Mouse (Mus musculus) lung, embryonic 16.5 days (tissue): ENCODE measurements at regions not wholly inside any gene's neighbourhood (a gene's known extent, or its start where the extent isn't known, plus 50 kb on each side); places are given as distances from the start of the nearest gene placed in this dataset.

Experiments used
- ATAC-seq: fragments of 200-750 bp; cut with Nextera tagmentation; 2 replicates; pipeline ENCODE4 v1.8.0; 2017; ENCODE audit warnings: low read depth, mild to moderate bottlenecking, moderate library complexity
- H3K27ac ChIP-seq: fragments of 300-500 bp; sonication (generic); 2 replicates; pipeline ENCODE4 v1.5.1; 2014; ENCODE audit warnings: mild to moderate bottlenecking, control low read depth, low read length
- H3K27me3 ChIP-seq: fragments of 300-500 bp; sonication (generic); 2 replicates; pipeline ENCODE4 v1.6.1; 2014; ENCODE audit warnings: low read depth, low read length, mixed read lengths; ENCODE audit not compliant: control insufficient read depth, insufficient read depth
- H3K36me3 ChIP-seq: fragments of 300-500 bp; sonication (generic); 2 replicates; pipeline ENCODE4 v1.6.1; 2014; ENCODE audit warnings: low read length; ENCODE audit not compliant: control insufficient read depth, insufficient read depth
- H3K4me1 ChIP-seq: fragments of 300-500 bp; sonication (generic); replicated peaks from 2 replicates; pipeline ENCODE4 v1.6.1; 2014; ENCODE audit warnings: low read length, mixed read lengths; ENCODE audit not compliant: control insufficient read depth, insufficient read depth
- H3K4me2 ChIP-seq: fragments of 300-500 bp; sonication (generic); 2 replicates; pipeline ENCODE4 v1.6.1; 2014; ENCODE audit warnings: low read depth, low read length, control low read depth
- H3K4me3 ChIP-seq: fragments of 300-500 bp; sonication (generic); 2 replicates; pipeline ENCODE4 v1.5.1; 2014; ENCODE audit warnings: mild to moderate bottlenecking, low read length, control low read depth
- H3K9ac ChIP-seq: fragments of 300-500 bp; sonication (generic); 2 replicates; pipeline ENCODE4 v1.6.1; 2014; ENCODE audit warnings: low read length, control low read depth
- H3K9me3 ChIP-seq: fragments of 300-500 bp; sonication (generic); 2 replicates; pipeline ENCODE4 v1.6.1; 2016; ENCODE audit warnings: low read length; ENCODE audit not compliant: control insufficient read depth
- WGBS: fragments of 180-500 bp; shearing (Covaris S2); extraction: QIAGEN DNeasy Blood & Tissue Kit; methylation state at CpG from one replicate; pipeline ENCODE4 v1.1.7; 2014; 5-methylcytosine and 5-hydroxymethylcytosine counted together

DNA sequence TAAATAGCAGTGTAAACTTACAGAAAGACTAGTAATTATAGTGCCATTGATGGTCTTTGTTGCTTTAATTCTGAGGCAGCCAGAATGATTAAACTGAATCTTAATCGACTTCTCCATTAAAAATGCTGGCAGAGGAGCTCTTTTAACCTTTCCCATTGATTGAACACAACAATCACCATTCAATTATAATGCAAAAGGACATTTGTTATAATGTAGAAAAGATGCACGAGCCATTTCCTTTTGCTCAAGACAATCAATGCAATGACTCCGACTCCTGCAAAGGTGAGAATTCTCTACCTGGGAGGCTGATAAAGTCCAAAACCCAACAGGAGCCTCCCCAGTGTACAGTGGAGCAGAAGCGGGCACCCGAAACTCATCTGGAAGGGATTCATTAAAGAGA lies 280.0 kb upstream of the Dach1 start:
- no peak overlapping the region for H3K4me3 ChIP-seq
- H3K36me3 ChIP-seq: no peaks in the 10 kb centered on the region
- H3K9ac ChIP-seq: no peak overlapping the region
- H3K4me2 ChIP-seq: no peak overlapping the region
- H3K27me3 ChIP-seq: no peaks in the 10 kb centered on the region
- 82% methylated on average over 5 of the region's 5 CpGs for WGBS
- no peaks in the 10 kb centered on the region for H3K9me3 ChIP-seq
- no peaks in the 10 kb centered on the region for H3K4me1 ChIP-seq
- no peak overlapping the region for H3K27ac ChIP-seq
- no peak for ATAC-seq

DNA sequence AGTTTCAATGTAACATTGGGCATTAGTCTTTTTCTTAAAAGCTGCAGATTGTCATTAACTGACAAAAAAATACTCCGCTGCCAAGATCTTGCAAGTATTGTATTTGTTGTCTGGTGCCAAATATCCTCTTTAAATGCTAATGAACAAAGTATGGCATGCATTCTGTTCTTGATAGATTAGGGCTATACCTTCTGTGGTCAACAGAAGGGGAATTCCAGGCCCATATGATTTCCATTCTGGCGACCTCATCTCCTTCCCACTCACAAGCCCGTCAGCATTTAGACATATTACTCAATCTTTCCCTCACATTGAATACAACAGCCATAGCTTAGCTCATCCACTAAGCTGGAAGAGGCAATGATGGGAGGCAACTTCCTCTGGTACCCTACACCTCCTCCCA lies 272.8 kb upstream of the Dach1 start:
- WGBS: 62% methylated on average over 3 of the region's 3 CpGs
- ATAC-seq: peak; percentile 38; the same call in 1 of the 2 replicates
- H3K27ac ChIP-seq: no peak overlapping the region

GRCm38 (mm10) chr14:98441954-98442353 lies 272.4 kb upstream of the Dach1 start:
- H3K36me3 ChIP-seq: no peaks in the 10 kb centered on the region
- peak; percentile 68; the same call in 1 of the 2 replicates for ATAC-seq
- H3K4me1 ChIP-seq: no peaks in the 10 kb centered on the region
- H3K27me3 ChIP-seq: no peaks in the 10 kb centered on the region
- H3K27ac ChIP-seq: no peak overlapping the region
- H3K9me3 ChIP-seq: no peaks in the 10 kb centered on the region
- H3K4me3 ChIP-seq: no peak overlapping the region
- WGBS: 52% methylated on average over 2 of the region's 2 CpGs
- H3K4me2 ChIP-seq: no peak overlapping the region
- H3K9ac ChIP-seq: no peak overlapping the region

More for the DNA sequence above, 272.8 kb upstream of the Dach1 start:
- no peaks in the 10 kb centered on the region for H3K36me3 ChIP-seq
- no peak overlapping the region for H3K4me3 ChIP-seq
- H3K4me2 ChIP-seq: no peak overlapping the region
- no peak overlapping the region for H3K9ac ChIP-seq
- no peaks in the 10 kb centered on the region for H3K4me1 ChIP-seq
- no peaks in the 10 kb centered on the region for H3K27me3 ChIP-seq
- no peaks in the 10 kb centered on the region for H3K9me3 ChIP-seq

GRCm38 (mm10) chr14:98431959-98432358 lies 262.4 kb upstream of the Dach1 start:
- H3K4me1 ChIP-seq: no peaks in the 10 kb centered on the region
- peak; percentile 41; the same call in 1 of the 2 replicates for ATAC-seq
- no peak overlapping the region for H3K4me3 ChIP-seq
- H3K9me3 ChIP-seq: no peaks in the 10 kb centered on the region
- H3K4me2 ChIP-seq: 0 out of 2 replicates have a peak overlapping the region, but pooled peaks have one; percentile 31
- H3K27ac ChIP-seq: no peak overlapping the region
- no peak overlapping the region for H3K9ac ChIP-seq
- no peaks in the 10 kb centered on the region for H3K36me3 ChIP-seq
- no peaks in the 10 kb centered on the region for H3K27me3 ChIP-seq
- 36% methylated on average over 11 of the region's 11 CpGs for WGBS

DNA sequence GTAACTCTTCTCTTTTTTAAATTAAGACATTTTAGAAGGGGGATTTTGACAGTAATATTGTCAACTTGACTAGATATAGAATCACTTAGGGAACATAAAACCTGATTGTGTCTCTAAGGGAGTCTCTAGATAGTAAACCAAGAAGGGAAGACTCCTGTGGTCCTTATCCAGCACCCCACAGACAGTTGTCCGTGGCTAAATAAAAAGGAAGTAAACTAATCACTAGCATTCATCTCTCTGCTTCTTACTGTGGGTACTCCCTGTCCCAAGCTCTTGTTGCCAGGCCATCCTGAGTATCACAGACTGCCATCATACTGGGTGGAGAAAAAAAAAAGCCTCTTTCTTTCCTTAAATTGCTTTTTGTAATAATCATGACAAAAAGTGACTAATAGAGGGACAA lies 248.2 kb upstream of the Dach1 start:
- 46% methylated on average over 1 of the region's 1 CpGs for WGBS
- Histone ChIP-seq H3K4me1 (no peaks in the 10 kb centered on the region), H3K36me3 (no peaks in the 10 kb centered on the region), H3K27me3 (no peaks in the 10 kb centered on the region), H3K9me3 (no peaks in the 10 kb centered on the region), H3K9ac (no peak overlapping the region), H3K4me3 (no peak overlapping the region), H3K4me2 (no peak overlapping the region), H3K27ac (no peak overlapping the region)
- no peak for ATAC-seq

GRCm38 (mm10) chr14:98414201-98414600 lies 244.6 kb upstream of the Dach1 start:
- 58% methylated on average over 7 of the region's 7 CpGs for WGBS
- Histone ChIP-seq H3K36me3 (no peaks in the 10 kb centered on the region), H3K4me1 (no peaks in the 10 kb centered on the region), H3K9ac (no peak overlapping the region), H3K27me3 (no peaks in the 10 kb centered on the region), H3K4me2 (no peak overlapping the region), H3K4me3 (no peak overlapping the region), H3K27ac (no peak overlapping the region), H3K9me3 (no peaks in the 10 kb centered on the region)
- ATAC-seq: no peak

DNA sequence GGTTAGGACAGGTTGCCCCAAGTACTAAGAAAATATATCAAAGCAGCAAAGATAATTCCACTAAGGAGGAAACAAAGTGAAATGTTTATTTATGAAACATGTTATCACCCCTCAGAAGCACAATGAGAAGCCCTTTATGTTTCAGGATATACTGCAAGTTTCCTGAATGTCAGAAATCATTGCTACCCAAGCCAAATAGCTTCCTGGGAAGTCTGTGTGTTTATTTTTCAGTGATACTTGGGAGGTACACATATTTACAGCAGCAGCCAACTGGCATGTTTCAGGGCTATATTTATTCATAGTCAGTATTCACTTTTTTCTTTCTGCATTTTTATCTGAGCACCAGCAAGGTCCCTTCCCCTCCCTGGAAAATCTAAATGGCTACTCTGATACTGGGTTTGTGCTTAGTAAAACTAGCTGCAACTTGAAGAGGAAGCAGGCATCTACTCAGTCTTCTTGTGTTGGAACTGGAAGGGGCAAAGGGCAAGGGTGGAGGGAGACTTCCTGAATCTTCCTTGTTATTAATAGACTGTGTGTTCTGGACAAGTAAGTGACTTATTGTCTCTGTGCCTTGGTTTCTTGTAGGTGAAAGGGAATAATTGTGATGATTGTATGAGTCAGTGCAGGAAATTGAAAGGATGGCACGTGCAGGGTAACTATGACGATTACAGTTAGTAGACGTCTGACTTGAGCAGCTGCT lies 236.5 kb upstream of the Dach1 start:
- H3K4me2 ChIP-seq: no peak overlapping the region
- H3K27me3 ChIP-seq: no peaks in the 10 kb centered on the region
- H3K36me3 ChIP-seq: no peaks in the 10 kb centered on the region
- no peaks in the 10 kb centered on the region for H3K9me3 ChIP-seq
- H3K27ac ChIP-seq: no peak overlapping the region
- 36% methylated on average over 3 of the region's 3 CpGs for WGBS
- peaks cover 3% of the 10 kb centered on the region; the same call in 1 of the 2 replicates for H3K4me1 ChIP-seq
- no peak overlapping the region for H3K9ac ChIP-seq
- peak; percentile 69 for ATAC-seq
- H3K4me3 ChIP-seq: no peak overlapping the region

GRCm38 (mm10) chr14:98404026-98404425 lies 234.5 kb upstream of the Dach1 start:
- H3K9ac ChIP-seq: no peak overlapping the region
- H3K9me3 ChIP-seq: no peaks in the 10 kb centered on the region
- no peak for ATAC-seq
- H3K27me3 ChIP-seq: no peaks in the 10 kb centered on the region
- H3K36me3 ChIP-seq: no peaks in the 10 kb centered on the region
- H3K4me2 ChIP-seq: no peak overlapping the region
- no peak overlapping the region for H3K4me3 ChIP-seq
- peaks cover 3% of the 10 kb centered on the region; the same call in 1 of the 2 replicates for H3K4me1 ChIP-seq
- 86% methylated on average over 5 of the region's 5 CpGs for WGBS
- H3K27ac ChIP-seq: no peak overlapping the region

DNA sequence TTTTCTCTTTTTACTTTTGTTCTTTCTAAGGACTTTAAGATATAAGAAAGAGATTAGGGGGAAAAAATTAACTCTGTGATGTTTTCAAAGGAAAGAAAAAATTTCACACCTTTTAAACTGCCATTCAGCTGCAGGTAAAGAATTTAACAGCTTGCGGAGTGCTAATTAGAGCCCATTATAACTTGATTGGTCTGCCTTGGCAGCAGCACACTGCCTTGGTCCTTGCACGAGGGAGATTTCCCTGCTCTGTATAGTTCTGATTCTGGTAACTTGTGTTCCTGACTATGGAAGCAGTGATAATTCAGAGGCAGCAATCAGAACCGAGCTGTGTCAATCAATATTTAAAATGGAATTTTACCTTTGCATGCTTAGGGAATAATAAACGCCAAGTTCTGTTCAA lies 218.3 kb upstream of the Dach1 start:
- Histone ChIP-seq H3K9me3 (no peaks in the 10 kb centered on the region), H3K36me3 (no peaks in the 10 kb centered on the region), H3K4me2 (no peak overlapping the region), H3K4me1 (no peaks in the 10 kb centered on the region), H3K27me3 (no peaks in the 10 kb centered on the region), H3K9ac (no peak overlapping the region), H3K4me3 (no peak overlapping the region), H3K27ac (no peak overlapping the region)
- no peak for ATAC-seq
- 52% methylated on average over 4 of the region's 4 CpGs for WGBS
